Mouse (Mus musculus) lung, embryonic 14.5 days (tissue): ENCODE data around the gene Arhgap31. TPM values are rescaled to one million over a fixed set of nuclear protein-coding genes. Genes with fewer than 3 reads are reported as not detected.

Experiments used
- ATAC-seq: fragments of 200-750 bp; cut with Nextera tagmentation; 2 replicates; pipeline ENCODE4 v1.8.0; 2017; ENCODE audit warnings: mild to moderate bottlenecking, moderate TSS enrichment, moderate library complexity; ENCODE audit not compliant: insufficient read depth
- DNase-seq: peaks from one replicate; pipeline ENCODE4 v3.0.0-alpha.2; 2015
- H3K27ac ChIP-seq: fragments of 300-500 bp; sonication (generic); 2 replicates; pipeline ENCODE4 v1.5.1; 2014; ENCODE audit warnings: low read depth, mild to moderate bottlenecking, moderate library complexity
- H3K27me3 ChIP-seq: fragments of 300-500 bp; sonication (generic); 2 replicates; pipeline ENCODE4 v1.6.1; 2014; ENCODE audit warnings: low read length, control low read depth; ENCODE audit not compliant: insufficient read depth
- H3K36me3 ChIP-seq: fragments of 300-500 bp; sonication (generic); 2 replicates; pipeline ENCODE4 v1.6.1; 2014; ENCODE audit warnings: control low read depth; ENCODE audit not compliant: insufficient read depth
- H3K4me1 ChIP-seq: fragments of 300-500 bp; sonication (generic); 2 replicates; pipeline ENCODE4 v1.6.1; 2014; ENCODE audit warnings: antibody characterized with exemption, control low read depth; ENCODE audit not compliant: insufficient read depth
- H3K4me2 ChIP-seq: fragments of 300-500 bp; sonication (generic); 2 replicates; pipeline ENCODE4 v1.6.1; 2014; ENCODE audit warnings: mild to moderate bottlenecking
- H3K4me3 ChIP-seq: fragments of 300-500 bp; sonication (generic); 2 replicates; pipeline ENCODE4 v1.5.1; 2014; ENCODE audit warnings: low read depth, low read length
- H3K9ac ChIP-seq: fragments of 300-500 bp; sonication (generic); 2 replicates; pipeline ENCODE4 v1.6.1; 2014
- H3K9me3 ChIP-seq: fragments of 300-500 bp; sonication (generic); 2 replicates; pipeline ENCODE4 v1.6.1; 2016; ENCODE audit warnings: low read depth, low read length, control low read depth
- CTCF ChIP-seq: IDR thresholded peaks from 2 replicates; pipeline ENCODE4 v1.5.1; 2016; ENCODE audit warnings: antibody characterized with exemption, low read depth
- WGBS: fragments of 180-500 bp; shearing (Covaris S2); extraction: QIAGEN DNeasy Blood & Tissue Kit; methylation state at CpG from one replicate; pipeline ENCODE4 v1.1.7; 2014; 5-methylcytosine and 5-hydroxymethylcytosine counted together
- polyA plus RNA-seq: library from polyadenylated mRNA; unstranded; fragments of >200 nt; fragmentation: Nextera tagmentation; extraction: Ambion mirVana; gene quantifications from 2 replicates; pipeline ENCODE4 v1.2.1, GENCODE M21; 2014

Gene Arhgap31
- polyA plus RNA-seq, 1 experiment from 2014 or later: 21.6 TPM

GRCm38 (mm10) chr16:38706782-38707181, 6.3 kb downstream of the Arhgap31 start:
- WGBS: 53% methylated on average over 7 of the region's 7 CpGs
- Histone ChIP-seq H3K4me1 (peaks cover 5% of the 10 kb centered on the region; the same call in 1 of the 2 replicates), H3K27ac (0 out of 2 replicates have a peak overlapping the region, but pooled peaks have one; percentile 63), H3K4me3 (no peak overlapping the region), H3K27me3 (no peaks in the 10 kb centered on the region), H3K4me2 (no peak overlapping the region), H3K9ac (no peak overlapping the region), H3K9me3 (no peaks in the 10 kb centered on the region), H3K36me3 (peaks cover 7% of the 10 kb centered on the region; the same call in 1 of the 2 replicates)
- TF ChIP-seq CTCF: no peak
- ATAC-seq (no peak), DNase-seq (no peak)

- Histone ChIP-seq H3K4me3 (no peak overlapping the region), H3K4me1 (peaks cover 6% of the 10 kb centered on the region; the same call in 1 of the 2 replicates), H3K4me2 (no peak overlapping the region), H3K9ac (no peak overlapping the region), H3K9me3 (no peaks in the 10 kb centered on the region), H3K27me3 (no peaks in the 10 kb centered on the region), H3K36me3 (peaks cover 7% of the 10 kb centered on the region; the same call in 1 of the 2 replicates), H3K27ac (peak overlapping the region; percentile 63)
- 56% methylated on average over 9 of the region's 9 CpGs for WGBS
- no peak for TF ChIP-seq CTCF
- ATAC-seq (peak; percentile 47; the same call in 1 of the 2 replicates), DNase-seq (peak; percentile 48)
Measured at GRCm38 (mm10) chr16:38705531-38706281, 7.4 kb downstream of the Arhgap31 start.

GRCm38 (mm10) chr16:38703501-38703900, 9.6 kb downstream of the Arhgap31 start:
- Histone ChIP-seq H3K4me1 (peaks cover 6% of the 10 kb centered on the region; the same call in 1 of the 2 replicates), H3K4me3 (no peak overlapping the region), H3K9me3 (no peaks in the 10 kb centered on the region), H3K9ac (no peak overlapping the region), H3K27me3 (no peaks in the 10 kb centered on the region), H3K27ac (no peak overlapping the region), H3K36me3 (peaks cover 3% of the 10 kb centered on the region; the same call in 1 of the 2 replicates), H3K4me2 (no peak overlapping the region)
- 54% methylated on average over 6 of the region's 6 CpGs for WGBS
- no peak for TF ChIP-seq CTCF
- ATAC-seq (no peak), DNase-seq (no peak)

- DNase-seq (no peak), ATAC-seq (no peak)
- H3K36me3 ChIP-seq: peaks cover 3% of the 10 kb centered on the region; the same call in 1 of the 2 replicates
- no peaks in the 10 kb centered on the region for H3K27me3 ChIP-seq
- no peaks in the 10 kb centered on the region for H3K9me3 ChIP-seq
- WGBS: 68% methylated on average over 3 of the region's 3 CpGs
- no peak for TF ChIP-seq CTCF
- no peak overlapping the region for H3K4me3 ChIP-seq
- peak overlapping the region; percentile 31; the same call in 1 of the 2 replicates for H3K4me2 ChIP-seq
- peaks cover 6% of the 10 kb centered on the region; the same call in 1 of the 2 replicates for H3K4me1 ChIP-seq
- H3K9ac ChIP-seq: no peak overlapping the region
- peak overlapping the region; percentile 42; the same call in 1 of the 2 replicates for H3K27ac ChIP-seq
Measured at GRCm38 (mm10) chr16:38702316-38702715, 10.8 kb downstream of the Arhgap31 start.

- Histone ChIP-seq H3K4me3 (no peak overlapping the region), H3K36me3 (peaks cover 3% of the 10 kb centered on the region; the same call in 1 of the 2 replicates), H3K27me3 (no peaks in the 10 kb centered on the region), H3K9ac (no peak overlapping the region), H3K27ac (peak overlapping the region; percentile 60; the same call in 1 of the 2 replicates), H3K4me1 (peaks cover 6% of the 10 kb centered on the region; the same call in 1 of the 2 replicates), H3K4me2 (peak overlapping the region; percentile 31), H3K9me3 (no peaks in the 10 kb centered on the region)
- ATAC-seq (0 out of 2 replicates have a peak, but pooled peaks have one; percentile 7), DNase-seq (peak; percentile 62)
- WGBS: 33% methylated on average over 9 of the region's 9 CpGs
- no peak for TF ChIP-seq CTCF
Measured at GRCm38 (mm10) chr16:38701492-38702185, 11.4 kb downstream of the Arhgap31 start.

GRCm38 (mm10) chr16:38700392-38701162, 12.5 kb downstream of the Arhgap31 start:
- no peak for TF ChIP-seq CTCF
- no peak overlapping the region for H3K9ac ChIP-seq
- no peak for DNase-seq
- no peak for ATAC-seq
- H3K36me3 ChIP-seq: no peaks in the 10 kb centered on the region
- no peaks in the 10 kb centered on the region for H3K9me3 ChIP-seq
- H3K27me3 ChIP-seq: no peaks in the 10 kb centered on the region
- no peak overlapping the region for H3K4me2 ChIP-seq
- WGBS: 65% methylated on average over 16 of the region's 16 CpGs
- no peak overlapping the region for H3K4me3 ChIP-seq
- peaks cover 6% of the 10 kb centered on the region; the same call in 1 of the 2 replicates for H3K4me1 ChIP-seq
- H3K27ac ChIP-seq: no peak overlapping the region
